Mouse (Mus musculus): Measurements from ENCODE around the gene Msh3. TPM values are rescaled to one million over a fixed set of nuclear protein-coding genes. Genes with fewer than 3 reads are reported as not detected.
A peak's percentile ranks its signal among the peaks of the same experiment; 100 is the strongest.

Msh3 gene
- 5.4 TPM for polyA plus RNA-seq (2012; fragmentation: generic; extraction: Trizol)
- long read RNA-seq, experiment 1, partial matches to known transcripts, result 2 of 5 reads
- long read RNA-seq, experiment 1, other reads (novel, unspliced or antisense), result 1 of 5 reads
- long read RNA-seq, experiment 2, transcript Msh3-202 (24 exons, 3,946 nt), result major isoform, 26 of 84 reads
- long read RNA-seq, experiment 2, transcript Msh3-201 (24 exons, 3,937 nt), result minor isoform, 12 of 84 reads
- long read RNA-seq, experiment 2, partial matches to known transcripts, result 32 of 84 reads
- long read RNA-seq, experiment 2, other reads (novel, unspliced or antisense), result 11 of 84 reads

DNA sequence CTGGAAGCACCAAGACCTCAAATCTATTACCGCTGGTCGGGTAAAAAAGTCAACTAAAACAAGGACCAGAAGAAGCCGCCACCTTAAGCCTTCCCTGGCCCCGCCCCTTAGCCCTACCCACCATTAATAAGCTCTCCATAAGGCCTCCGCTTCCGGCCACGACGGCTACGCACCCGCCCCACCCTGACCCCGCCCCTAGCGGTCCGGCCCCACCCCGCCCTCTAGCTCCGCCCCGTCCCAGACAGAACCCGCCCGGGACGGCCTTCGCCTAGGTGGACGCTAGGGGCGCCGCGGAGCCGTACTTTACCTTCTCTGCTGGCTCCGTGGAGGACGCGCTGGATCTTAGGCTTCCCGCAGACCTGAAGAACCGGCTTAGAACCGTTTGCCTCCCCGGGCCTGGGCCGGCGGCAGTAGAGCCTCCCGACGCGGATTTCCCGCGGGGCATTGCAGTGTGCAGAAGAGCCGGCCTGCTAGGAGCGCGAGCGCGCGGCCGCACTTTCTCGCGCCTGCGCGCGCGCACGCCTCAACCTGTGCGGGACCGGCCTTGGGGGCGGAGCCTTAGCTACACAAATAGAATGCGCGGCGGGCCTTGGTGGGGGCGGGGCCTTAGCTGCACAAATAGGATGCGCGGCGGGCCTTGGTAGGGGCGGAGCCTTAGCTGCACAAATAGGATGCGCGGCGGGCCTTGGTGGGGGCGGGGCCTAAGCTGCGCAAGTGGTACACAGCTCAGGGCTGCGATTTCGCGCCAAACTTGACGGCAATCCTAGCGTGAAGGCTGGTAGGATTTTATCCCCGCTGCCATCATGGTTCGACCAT is at the start of gene Msh3, which contains the start of gene Dhfr:
Gene Msh3 (minus strand): TSS at position 548 of the 816 bp plus-strand sequence.
Gene Dhfr (plus strand): TSS at position 271 of the 816 bp plus-strand sequence.
- no peaks in the 10 kb centered on the region for H3K27me3 ChIP-seq (ENCODE audit: control insufficient read depth, insufficient read depth, insufficient read length)
- H3ac ChIP-seq (ENCODE audit: control insufficient read depth, insufficient read length, low read depth), result peak within 1 kb of the TSS; percentile 69
- TF ChIP-seq CTCF (IDR thresholded peaks at IDR 0.05; ENCODE audit: control insufficient read depth, insufficient read depth, insufficient read length) (peak; percentile 50), CEBPB (IDR thresholded peaks at IDR 0.05; ENCODE audit: low read depth) (no peak), FOSL1 (IDR thresholded peaks at IDR 0.05; ENCODE audit: insufficient read depth, low read length, poor library complexity, severe bottlenecking) (no peak), MAX (IDR thresholded peaks at IDR 0.05) (no peak)
- peaks cover 47% of the 10 kb centered on the region for H3K36me3 ChIP-seq (ENCODE audit: control insufficient read depth, insufficient read depth)
- peak within 1 kb of the TSS; percentile 57 for H3K4me3 ChIP-seq (ENCODE audit: insufficient read depth, poor library complexity, severe bottlenecking)
- peaks cover 22% of the 10 kb centered on the region for H3K79me2 ChIP-seq (ENCODE audit: control insufficient read depth, insufficient read depth)
- H3K79me3 ChIP-seq (ENCODE audit: low read depth), result peaks cover 2% of the 10 kb centered on the region

DNA sequence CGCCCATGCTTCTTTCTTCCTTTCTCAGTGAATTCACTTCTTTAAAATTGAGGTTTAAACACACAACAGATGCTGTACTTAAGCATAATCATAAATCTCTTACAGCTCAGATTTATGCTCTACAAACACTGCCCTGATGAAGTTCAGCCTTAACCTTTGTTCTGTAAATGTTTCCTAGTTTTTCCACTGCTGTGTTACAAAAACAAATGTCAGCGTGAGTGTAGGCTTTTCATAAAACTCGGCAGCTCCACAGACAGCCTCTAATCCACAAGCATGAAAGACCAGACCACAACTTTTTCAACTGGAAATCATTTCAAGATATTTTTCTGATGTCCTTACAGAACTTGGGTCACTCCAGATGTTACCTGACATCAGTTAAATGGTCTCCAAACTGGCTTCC is 48.7 kb upstream of the Msh3 start:
- TF ChIP-seq FOSL1 (IDR thresholded peaks at IDR 0.05; ENCODE audit: insufficient read depth, low read length, poor library complexity, severe bottlenecking), result no peak
- TF ChIP-seq MYOD1 (IDR thresholded peaks at IDR 0.05; ENCODE audit: control insufficient read depth, insufficient read length, low read depth), result no peak
- TF ChIP-seq CTCF (IDR thresholded peaks at IDR 0.05; ENCODE audit: control insufficient read depth, insufficient read depth, insufficient read length), result no peak
- no peak for TF ChIP-seq USF1 (IDR thresholded peaks at IDR 0.05; ENCODE audit: low read depth)
- no peak for TF ChIP-seq MYOG (IDR thresholded peaks at IDR 0.05; ENCODE audit: control insufficient read depth, extremely low read depth, insufficient read length)
- no peak for TF ChIP-seq CEBPB (IDR thresholded peaks at IDR 0.05; ENCODE audit: low read depth)
- TF ChIP-seq MAX (IDR thresholded peaks at IDR 0.05), result no peak
- Histone ChIP-seq H3K36me3 (ENCODE audit: control insufficient read depth, insufficient read depth) (no peaks in the 10 kb centered on the region), H3K27me3 (ENCODE audit: control insufficient read depth, insufficient read depth, insufficient read length) (no peaks in the 10 kb centered on the region), H3K4me3 (ENCODE audit: insufficient read depth, poor library complexity, severe bottlenecking) (no peak overlapping the region), H3K79me2 (ENCODE audit: control insufficient read depth, insufficient read depth) (no peaks in the 10 kb centered on the region), H3K79me3 (ENCODE audit: low read depth) (no peaks in the 10 kb centered on the region), H3ac (ENCODE audit: control insufficient read depth, insufficient read length, low read depth) (no peak overlapping the region)

DNA sequence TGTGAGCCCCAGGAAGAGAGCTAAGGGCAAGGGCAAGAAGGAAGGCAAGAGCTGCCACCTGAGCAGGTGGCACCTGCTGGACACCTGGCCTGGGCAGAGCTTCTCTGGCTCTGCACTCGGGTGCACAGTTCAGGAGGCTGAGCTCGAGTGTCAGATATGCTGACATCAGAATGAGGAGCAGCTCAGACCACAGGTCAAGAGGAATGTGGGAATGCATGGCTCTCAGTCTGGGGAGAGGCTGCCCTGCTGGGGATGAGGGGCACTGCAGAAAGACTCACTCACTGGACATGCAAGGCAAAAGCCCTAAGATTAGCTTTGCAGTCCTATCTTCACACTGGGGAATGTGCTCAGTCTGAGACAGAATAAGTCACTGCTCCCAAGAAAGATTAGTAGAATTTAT is 47.3 kb upstream of the Msh3 start:
- Histone ChIP-seq H3K79me3 (ENCODE audit: low read depth) (no peaks in the 10 kb centered on the region), H3ac (ENCODE audit: control insufficient read depth, insufficient read length, low read depth) (no peak overlapping the region), H3K79me2 (ENCODE audit: control insufficient read depth, insufficient read depth) (no peaks in the 10 kb centered on the region), H3K36me3 (ENCODE audit: control insufficient read depth, insufficient read depth) (no peaks in the 10 kb centered on the region), H3K27me3 (ENCODE audit: control insufficient read depth, insufficient read depth, insufficient read length) (no peaks in the 10 kb centered on the region), H3K4me3 (ENCODE audit: insufficient read depth, poor library complexity, severe bottlenecking) (no peak overlapping the region)
- TF ChIP-seq FOSL1 (IDR thresholded peaks at IDR 0.05; ENCODE audit: insufficient read depth, low read length, poor library complexity, severe bottlenecking) (no peak), MYOG (IDR thresholded peaks at IDR 0.05; ENCODE audit: control insufficient read depth, extremely low read depth, insufficient read length) (no peak), USF1 (IDR thresholded peaks at IDR 0.05; ENCODE audit: low read depth) (no peak), MAX (IDR thresholded peaks at IDR 0.05) (no peak), CTCF (IDR thresholded peaks at IDR 0.05; ENCODE audit: control insufficient read depth, insufficient read depth, insufficient read length) (no peak), MYOD1 (IDR thresholded peaks at IDR 0.05; ENCODE audit: control insufficient read depth, insufficient read length, low read depth) (no peak), CEBPB (IDR thresholded peaks at IDR 0.05; ENCODE audit: low read depth) (no peak)

DNA sequence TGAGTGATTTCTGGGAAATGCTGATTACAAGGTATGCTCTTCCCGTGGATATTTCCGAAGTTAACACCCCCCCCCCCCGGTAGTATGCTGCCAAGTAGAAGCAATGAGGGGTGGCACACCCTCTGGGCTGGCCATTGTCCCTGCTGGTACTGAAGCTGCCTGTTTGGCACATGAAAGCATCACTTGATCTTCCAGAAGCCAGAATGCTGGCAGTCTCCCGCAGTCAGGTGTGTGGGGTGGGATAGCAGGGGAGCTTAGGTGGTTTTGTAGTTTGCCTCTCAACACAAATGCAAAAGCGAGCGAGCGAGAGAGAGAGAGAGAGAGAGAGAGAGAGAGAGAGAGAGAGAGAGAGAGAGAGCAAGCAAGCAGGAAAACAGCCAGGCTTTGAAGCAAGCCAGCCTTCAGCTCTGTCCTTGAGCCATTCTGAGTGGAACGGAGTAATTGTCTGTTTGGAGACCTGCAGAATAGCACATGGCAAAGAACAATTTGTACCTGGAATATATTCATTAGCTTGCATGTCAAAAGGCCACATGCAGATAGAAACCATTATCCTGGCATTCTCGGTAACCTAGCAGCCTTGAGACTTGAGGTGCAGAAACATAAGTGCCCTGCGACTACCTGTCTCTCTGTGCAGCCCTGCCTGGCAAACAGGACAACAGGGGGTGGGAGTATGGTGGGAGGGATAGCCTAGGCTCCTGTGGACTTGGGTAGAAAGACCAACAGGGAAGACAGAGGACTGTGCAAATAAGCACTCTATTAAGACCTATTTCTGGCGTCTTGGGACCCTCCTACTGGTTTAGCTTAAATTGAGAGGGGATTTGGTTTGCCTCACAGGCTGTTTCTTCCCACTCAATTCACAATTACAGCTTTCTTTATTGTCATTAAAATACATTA is 43.9 kb upstream of the Msh3 start:
- Histone ChIP-seq H3K79me2 (ENCODE audit: control insufficient read depth, insufficient read depth) (no peaks in the 10 kb centered on the region), H3K36me3 (ENCODE audit: control insufficient read depth, insufficient read depth) (no peaks in the 10 kb centered on the region), H3K4me3 (ENCODE audit: insufficient read depth, poor library complexity, severe bottlenecking) (no peak overlapping the region), H3K79me3 (ENCODE audit: low read depth) (no peaks in the 10 kb centered on the region), H3K27me3 (ENCODE audit: control insufficient read depth, insufficient read depth, insufficient read length) (no peaks in the 10 kb centered on the region), H3ac (ENCODE audit: control insufficient read depth, insufficient read length, low read depth) (no peak overlapping the region)
- TF ChIP-seq MYOD1 (IDR thresholded peaks at IDR 0.05; ENCODE audit: control insufficient read depth, insufficient read length, low read depth), result no peak
- no peak for TF ChIP-seq CTCF (IDR thresholded peaks at IDR 0.05; ENCODE audit: control insufficient read depth, insufficient read depth, insufficient read length)
- TF ChIP-seq MAX (IDR thresholded peaks at IDR 0.05), result no peak
- TF ChIP-seq CEBPB (IDR thresholded peaks at IDR 0.05; ENCODE audit: low read depth), result no peak
- TF ChIP-seq MYOG (IDR thresholded peaks at IDR 0.05; ENCODE audit: control insufficient read depth, extremely low read depth, insufficient read length), result no peak
- no peak for TF ChIP-seq FOSL1 (IDR thresholded peaks at IDR 0.05; ENCODE audit: insufficient read depth, low read length, poor library complexity, severe bottlenecking)
- TF ChIP-seq USF1 (IDR thresholded peaks at IDR 0.05; ENCODE audit: low read depth), result no peak

DNA sequence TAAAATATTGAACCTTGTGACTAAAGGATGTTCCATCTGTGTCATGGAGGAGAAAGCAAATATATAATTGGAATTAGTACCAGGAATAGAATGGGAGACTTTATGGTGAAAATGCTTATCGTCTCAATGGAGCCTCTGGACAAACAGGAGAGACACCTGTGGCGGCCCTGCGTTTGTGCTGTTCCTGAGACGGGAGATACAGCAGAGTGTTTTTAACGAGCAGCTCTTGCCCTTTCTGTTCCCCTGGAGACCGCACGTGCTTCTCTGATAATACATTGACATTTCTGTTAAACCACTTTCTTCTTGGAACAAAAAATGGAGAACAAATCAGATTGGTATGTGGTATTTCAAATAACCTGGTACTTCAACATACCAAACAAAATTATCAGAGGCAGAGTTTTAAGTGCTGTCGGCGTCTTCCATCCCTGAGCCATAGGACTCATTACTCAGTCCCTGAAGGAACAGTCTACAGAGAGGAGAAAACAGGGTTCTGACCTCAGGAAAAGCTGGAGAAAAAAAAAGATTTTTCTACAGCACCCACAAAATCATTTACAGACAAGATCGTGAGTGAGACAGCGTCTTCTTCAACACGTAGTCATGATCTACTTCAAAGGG is 38.4 kb upstream of the Msh3 start:
- Histone ChIP-seq H3K36me3 (ENCODE audit: control insufficient read depth, insufficient read depth) (no peaks in the 10 kb centered on the region), H3ac (ENCODE audit: control insufficient read depth, insufficient read length, low read depth) (no peak overlapping the region), H3K27me3 (ENCODE audit: control insufficient read depth, insufficient read depth, insufficient read length) (no peaks in the 10 kb centered on the region), H3K4me3 (ENCODE audit: insufficient read depth, poor library complexity, severe bottlenecking) (no peak overlapping the region), H3K79me3 (ENCODE audit: low read depth) (no peaks in the 10 kb centered on the region), H3K79me2 (ENCODE audit: control insufficient read depth, insufficient read depth) (no peaks in the 10 kb centered on the region)
- TF ChIP-seq MYOG (IDR thresholded peaks at IDR 0.05; ENCODE audit: control insufficient read depth, extremely low read depth, insufficient read length) (no peak), USF1 (IDR thresholded peaks at IDR 0.05; ENCODE audit: low read depth) (no peak), CTCF (IDR thresholded peaks at IDR 0.05; ENCODE audit: control insufficient read depth, insufficient read depth, insufficient read length) (no peak), CEBPB (IDR thresholded peaks at IDR 0.05; ENCODE audit: low read depth) (no peak), FOSL1 (IDR thresholded peaks at IDR 0.05; ENCODE audit: insufficient read depth, low read length, poor library complexity, severe bottlenecking) (no peak), MAX (IDR thresholded peaks at IDR 0.05) (no peak)
